Mouse (Mus musculus) ZHBTc4 (cell line): ENCODE measurements around the gene Tm6sf2.
A peak's percentile ranks its signal among the peaks of the same experiment; 100 is the strongest.

Experiments
- DNase-seq: peaks from one replicate; pipeline ENCODE4 v3.0.0-alpha.2; 2011; ENCODE audit warnings: low read depth, low spot score

Tm6sf2 gene

DNA sequence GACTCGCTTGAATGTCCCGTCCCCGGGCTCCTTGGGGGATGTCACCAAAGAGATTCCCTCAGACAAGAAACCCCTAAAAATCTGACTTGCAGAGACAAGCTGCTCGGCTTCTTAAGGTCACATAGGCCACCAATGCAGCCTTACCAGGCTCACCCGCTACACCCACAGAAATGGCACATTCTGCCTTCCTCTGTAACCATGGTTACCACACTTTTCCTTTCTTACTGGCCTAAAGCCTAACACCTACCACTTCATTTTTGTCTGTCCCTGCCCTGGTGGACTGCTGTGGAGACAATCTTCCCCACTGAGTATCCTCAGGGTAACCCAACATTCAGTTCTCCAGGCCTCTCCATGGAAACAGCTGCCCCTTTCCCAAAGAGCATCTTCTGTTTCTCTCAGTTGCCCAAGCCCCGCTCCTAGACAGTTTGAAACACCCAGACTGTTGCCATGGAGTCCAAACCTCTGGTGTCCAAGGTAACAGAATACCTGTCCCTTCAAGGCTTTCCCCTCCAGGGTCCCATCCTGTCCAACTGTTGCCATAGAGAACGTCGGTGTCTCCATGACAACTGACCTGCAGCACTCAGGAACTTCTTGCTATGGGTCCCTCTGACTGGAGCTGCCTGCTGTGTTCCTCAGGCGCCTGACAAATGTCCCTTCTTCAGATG, 16.7 kb downstream of the Tm6sf2 start:
- DNase-seq, result peak; percentile 75

DNA sequence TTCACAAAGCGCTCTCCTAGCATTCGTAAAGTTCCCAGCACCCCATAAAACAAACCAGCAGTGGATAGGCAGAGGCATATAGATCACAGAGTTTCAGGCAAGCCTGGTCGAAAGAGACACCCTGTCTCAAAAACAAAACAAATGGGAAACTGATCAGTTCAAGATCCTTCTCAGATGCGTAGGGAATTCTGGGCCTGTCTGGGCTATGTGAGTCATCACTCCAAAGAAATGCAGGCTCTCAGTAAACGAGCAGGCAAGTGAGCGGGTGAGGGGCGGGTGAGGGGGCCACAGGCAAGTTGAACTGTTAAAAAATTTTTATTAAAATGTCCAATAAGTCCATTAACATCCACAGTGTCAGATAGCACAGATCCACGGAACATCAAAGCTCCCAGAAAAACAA, 20.1 kb downstream of the Tm6sf2 start:
- no peak for DNase-seq

DNA sequence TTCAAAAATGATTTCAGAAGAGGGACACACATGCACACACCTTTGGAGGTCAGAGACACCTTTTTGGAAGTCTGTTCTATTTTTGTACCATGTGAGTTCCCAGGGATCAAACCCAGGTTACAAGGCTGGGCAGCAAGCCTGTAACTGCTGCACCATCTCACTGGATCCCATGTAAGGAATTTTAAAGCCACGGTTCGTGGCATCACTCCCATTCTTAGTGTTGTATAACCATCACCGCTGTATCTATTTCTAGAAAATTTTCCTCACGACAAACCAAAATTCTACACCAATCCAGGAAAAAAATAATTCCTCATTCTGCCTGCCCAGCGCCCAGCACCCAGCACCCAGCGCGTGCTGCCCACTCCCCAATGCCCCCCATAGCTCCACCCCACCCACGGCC, 26.6 kb downstream of the Tm6sf2 start:
- DNase-seq, result no peak

DNA sequence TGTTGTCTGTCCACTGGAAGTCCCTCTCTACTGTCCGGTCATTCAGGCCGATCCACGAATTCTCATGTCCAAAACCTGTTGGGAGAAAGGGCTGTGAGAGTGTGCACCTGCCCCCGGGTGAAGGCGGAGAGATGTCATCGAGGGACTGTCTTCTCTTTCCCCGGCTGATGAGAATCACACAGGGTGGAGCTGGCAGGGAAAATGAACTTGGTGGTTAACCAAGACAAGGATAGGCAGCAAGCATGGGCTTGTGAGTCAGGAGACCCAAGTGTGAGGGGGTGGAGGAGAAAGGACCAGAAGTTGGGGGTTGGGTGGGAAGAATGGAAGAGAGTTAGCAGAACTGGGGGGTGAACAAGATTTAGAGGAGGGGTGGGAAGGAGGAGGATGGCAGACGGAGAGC, 27.5 kb downstream of the Tm6sf2 start:
- DNase-seq, result no peak

DNA sequence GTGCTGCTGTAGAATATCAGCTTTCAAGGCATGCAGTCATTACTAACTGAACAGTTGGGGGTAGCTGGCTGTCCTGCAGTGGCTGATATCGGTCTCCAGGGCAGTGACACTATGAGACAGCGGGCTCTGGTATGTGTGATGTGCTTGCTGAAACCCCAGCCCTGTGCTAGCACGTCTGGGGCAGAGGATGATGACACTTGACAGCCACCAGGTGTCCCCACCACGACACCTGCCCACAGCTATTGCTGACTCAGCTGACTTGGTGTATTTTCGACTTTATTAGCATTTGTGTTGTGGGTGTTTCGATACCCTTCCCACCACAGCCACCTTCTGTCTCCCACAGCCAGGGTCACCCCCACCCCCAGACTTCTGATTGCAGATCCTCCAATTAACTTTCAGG, 31.8 kb downstream of the Tm6sf2 start:
- peak; percentile 75 for DNase-seq

DNA sequence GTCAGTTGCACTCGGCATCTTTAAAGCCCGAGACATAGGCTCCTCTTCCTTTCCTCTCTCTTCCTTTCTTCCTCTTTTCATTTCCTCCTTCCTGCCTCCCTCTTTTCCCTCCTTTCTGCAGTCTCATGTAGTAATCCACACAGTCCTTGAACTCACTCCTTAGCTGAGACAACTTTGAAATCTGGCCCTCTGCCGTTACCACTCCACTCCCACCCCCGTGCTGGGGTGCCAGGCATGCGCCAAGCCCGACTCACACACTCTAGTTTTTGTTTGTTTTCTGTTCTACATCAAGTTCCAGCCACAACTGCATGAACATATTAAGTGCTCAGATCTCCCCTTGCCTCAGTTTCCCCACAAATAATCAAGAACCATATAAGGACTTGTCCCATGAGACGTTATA, 32.2 kb downstream of the Tm6sf2 start:
- no peak for DNase-seq

DNA sequence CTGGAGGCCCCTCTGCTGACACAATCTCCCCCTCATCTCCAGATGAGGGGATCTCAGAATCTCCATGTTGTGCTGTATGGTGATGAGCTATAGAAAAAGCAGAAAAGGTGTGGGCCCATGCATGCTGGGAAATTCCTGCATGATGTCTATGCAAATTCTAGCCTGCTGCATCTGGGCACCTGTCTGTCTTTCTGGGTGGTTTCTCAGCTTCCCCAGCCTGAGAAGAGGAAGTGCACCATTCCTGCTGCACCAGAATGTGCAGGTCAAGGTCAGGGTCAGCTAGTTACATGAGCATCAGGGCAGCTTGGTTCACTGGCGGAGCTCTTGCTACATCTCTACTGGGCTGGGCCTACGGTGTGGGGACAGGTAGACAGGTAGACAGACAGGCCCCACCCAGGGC, 37.7 kb downstream of the Tm6sf2 start:
- DNase-seq, result no peak

DNA sequence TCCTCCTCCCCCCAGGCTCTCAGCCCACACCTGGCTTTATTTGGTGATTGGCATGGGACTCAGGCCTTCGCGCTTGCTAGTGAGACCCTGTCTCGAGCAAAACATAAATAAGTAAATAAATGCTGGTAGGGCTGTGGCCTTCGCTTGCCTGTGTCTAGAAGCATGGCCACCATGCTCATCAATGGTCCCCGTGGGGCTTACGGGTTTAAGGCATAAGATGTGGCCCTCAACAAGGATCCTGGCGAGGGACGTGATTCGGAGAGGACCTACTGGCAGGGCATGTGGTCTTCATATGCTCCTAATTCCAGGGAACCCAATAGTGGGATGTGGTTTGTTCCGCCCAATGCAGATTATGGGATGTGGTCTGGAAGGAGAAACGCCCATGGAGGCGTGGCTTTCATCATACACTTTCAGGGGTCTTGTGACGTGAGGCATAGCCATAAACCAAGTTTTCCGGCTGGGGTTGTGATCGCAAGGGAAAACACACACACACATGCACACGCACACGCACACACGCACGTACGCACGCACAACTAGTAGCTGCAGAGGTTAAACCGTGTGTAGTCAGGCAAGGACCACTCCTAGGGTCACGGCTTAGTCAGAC, 38.6 kb downstream of the Tm6sf2 start:
- DNase-seq, result peak; percentile 52

DNA sequence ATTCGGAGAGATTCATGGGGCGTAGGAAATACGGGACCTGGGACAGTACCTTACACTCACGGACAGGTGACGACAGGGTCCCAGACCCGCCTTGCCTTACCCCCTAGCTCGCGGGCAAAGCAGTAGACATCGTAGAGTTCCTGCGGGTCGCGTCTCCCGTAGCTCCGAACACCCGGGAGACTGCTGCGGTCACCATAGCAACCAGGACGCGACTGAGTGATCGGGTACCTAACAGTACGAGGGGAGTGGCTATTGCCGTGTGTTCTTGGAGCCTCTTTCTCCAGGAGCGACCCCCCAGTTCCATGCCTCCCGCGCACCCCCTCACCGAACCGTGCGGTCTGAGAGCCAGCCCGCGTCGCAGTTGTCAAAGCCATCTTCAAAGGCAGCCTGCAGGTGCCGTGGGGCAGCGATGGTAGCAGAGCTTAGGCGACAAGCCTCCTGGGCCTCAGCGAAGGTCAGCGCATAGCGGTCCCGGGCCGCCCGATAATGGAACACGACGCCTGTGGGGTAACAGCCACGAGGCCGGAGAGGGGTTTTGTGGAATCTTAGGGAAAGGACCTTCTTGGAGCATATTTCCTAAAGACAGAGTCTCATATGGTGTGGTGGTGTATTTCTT, 39.8 kb downstream of the Tm6sf2 start:
- DNase-seq, result peak; percentile 61

DNA sequence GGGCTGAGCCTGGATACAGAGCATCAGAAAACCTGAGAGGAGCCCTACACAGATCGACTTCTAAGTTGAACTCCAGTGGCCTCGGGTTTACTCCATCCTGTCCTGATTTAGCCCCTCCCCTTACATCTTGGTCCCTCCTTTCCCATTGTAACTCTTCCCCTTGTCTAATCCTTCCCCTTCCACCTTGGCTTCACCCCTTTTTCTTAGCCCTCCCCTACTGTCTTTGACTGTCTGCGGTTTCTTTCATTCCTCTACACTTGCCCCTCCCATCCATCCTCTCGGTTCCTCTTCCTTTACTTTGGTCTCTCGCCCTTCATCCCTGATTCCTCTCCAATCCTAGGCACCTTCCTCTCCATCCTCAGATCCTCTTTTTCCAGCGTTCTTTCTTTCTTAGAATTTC, 41.8 kb downstream of the Tm6sf2 start:
- DNase-seq, result no peak

DNA sequence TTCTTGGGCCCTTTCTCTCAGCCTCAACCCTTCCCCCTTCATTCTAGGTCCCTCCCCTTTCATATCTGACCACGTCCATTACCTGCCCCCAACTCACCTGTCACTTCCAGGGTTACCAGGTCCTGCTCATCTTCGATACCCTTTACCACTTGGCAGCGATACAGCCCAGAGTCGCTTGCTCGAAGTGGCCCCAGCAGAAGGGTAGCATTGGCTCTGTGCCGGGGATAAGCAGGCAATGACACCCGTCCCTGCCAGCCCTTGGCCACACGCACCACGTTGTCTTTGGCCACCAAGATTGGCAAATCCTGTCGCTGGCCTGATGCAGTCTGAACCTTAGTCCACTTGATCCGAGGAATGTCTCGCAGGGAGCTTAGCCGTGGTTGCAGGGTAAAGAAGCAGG, 42.2 kb downstream of the Tm6sf2 start:
- no peak for DNase-seq

DNA sequence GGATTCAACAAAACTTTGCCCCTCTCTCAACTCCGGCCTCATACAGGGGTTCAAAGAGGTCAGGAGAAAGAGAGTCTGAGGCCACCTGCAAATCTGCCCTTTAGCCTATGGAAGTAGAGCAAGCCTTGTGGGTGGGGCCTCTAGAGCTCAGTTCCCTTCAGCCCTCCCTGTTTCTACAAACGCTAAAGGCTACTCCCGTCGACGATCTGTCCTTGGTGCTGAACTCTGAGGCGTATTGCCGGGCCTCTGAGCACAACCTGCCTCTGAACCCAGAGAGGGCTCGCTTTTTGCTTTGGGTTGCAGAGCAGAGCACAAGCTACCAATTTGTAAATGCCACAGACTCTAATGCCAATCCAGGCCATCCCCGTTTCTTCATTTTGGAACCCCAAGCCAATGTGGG, 44.9 kb downstream of the Tm6sf2 start:
- peak; percentile 87 for DNase-seq

DNA sequence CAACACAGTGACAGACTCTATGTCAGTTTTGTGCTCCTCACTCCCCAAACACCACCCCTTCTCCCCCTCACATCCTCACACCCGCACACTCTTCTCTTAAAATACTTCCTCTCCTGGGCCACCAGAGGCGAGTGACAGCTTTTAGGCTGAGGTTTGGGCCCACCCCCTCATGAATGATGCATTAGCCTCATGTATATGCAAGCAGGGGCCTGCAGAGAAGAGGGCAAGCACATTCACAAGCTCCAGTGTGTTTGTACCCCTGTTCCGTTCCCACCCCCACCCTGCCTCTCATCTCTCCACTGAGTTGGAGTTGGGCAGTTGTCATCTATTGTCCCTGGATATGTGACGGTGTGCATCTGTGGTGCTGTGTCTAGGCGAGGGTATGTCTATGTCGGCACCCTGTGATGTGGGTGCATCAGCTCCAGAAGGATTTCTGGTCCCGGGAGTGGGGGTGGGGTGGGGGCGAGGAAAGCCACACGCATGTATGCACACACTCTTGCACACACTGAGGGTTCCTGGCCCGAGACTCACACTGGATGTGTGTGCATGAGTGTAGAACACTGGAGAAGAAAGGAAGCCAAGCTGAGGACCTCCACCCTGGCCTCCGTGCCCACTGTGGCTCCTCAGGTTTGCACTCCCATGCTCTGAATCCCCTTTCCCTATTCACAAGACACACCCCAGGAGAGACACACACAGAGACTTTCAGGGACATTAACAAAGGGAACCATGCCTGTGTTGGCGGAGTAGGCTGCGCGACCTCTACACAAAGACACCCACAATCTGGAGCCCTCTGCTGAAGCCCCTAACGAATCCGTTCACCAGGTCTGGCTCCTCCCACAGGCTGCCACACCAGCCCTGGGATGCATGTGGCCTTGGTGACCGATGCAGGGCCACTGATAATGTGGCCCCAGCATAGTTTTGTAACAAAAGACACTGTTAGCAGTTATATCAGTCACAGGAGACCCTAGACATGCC, 46.3 kb downstream of the Tm6sf2 start:
- DNase-seq, result peak; percentile 59

DNA sequence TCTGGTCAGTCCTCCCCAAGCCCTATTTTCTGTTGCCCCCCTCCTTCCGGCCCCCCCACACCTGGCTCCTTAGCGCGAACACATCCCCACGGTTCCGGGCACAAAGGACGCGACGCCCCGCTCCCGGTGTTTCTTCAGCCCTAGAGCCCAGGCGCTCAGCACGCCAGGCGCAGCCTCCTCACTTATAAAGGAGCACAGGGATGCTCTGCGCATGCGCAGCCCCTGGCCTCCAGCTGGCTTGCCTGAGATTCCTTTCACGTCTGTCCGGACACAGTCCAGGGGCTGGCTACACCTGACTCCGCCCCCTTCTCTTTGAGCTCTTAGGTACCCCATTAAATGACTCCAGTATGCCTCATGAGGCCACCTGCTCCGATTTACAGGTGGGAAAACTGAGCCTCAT, 47.9 kb downstream of the Tm6sf2 start, which contains the start of gene Ncan:
Ncan (minus strand) TSS at position 207 of the 400 bp plus-strand sequence.
- DNase-seq, result peak; percentile 92

DNA sequence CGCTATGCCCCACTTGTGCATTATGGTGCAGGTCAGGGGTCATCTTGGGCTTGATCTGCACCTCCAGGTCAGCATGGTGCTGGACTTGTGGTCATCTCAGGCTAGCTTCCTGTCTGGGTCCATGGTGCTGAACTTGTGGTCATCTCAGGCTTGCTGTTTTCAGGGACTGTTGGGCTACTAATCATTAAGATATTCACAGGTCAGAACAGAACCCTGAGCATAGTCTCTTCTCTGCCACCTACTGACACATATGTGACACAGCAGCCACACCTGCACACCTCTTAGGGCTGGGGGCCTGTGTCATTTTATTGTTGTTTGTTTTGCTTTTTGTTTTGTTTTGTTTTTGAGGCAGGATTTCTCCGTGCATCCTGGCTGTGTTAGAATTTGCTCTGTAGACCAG, 50.1 kb downstream of the Tm6sf2 start:
- peak; percentile 37 for DNase-seq

DNA sequence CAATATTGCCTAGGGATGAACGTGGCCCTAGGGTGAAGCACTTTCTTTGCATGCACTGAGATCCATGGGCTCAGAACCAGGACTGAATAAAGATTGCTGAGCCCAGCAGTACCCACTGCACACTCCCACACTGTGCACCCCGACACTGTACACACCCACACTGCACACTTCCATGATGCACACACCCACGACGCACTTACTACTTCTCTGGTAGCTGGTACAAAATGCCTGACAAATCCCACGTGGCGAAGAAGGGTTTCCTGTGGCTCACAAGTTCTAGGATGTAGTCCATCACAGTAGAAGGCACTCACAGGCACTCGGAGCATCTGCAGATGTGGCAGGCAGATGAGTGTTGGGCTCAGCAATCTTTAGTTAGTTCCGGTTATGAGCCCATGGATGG, 52.3 kb downstream of the Tm6sf2 start:
- DNase-seq, result no peak

DNA sequence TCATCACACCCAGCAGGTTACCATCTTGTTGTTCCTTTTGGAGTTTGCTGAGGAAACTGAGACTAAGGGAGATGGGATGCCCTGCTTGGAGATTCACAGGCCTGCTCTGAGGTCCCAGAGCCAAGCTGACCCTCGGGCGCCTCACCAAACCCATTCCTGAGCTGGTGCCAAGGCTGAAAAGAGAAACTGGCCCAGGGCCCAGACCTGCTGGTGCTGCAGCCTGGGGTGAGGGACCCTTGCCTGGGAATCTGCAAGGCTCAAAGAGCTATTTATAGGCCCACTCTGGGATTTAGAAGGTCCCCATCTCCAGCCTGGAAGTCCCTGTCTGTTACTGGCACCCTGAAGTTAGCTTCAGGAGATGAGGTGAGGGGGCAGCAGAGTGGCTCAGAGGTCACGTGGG, 55.7 kb downstream of the Tm6sf2 start:
- no peak for DNase-seq

DNA sequence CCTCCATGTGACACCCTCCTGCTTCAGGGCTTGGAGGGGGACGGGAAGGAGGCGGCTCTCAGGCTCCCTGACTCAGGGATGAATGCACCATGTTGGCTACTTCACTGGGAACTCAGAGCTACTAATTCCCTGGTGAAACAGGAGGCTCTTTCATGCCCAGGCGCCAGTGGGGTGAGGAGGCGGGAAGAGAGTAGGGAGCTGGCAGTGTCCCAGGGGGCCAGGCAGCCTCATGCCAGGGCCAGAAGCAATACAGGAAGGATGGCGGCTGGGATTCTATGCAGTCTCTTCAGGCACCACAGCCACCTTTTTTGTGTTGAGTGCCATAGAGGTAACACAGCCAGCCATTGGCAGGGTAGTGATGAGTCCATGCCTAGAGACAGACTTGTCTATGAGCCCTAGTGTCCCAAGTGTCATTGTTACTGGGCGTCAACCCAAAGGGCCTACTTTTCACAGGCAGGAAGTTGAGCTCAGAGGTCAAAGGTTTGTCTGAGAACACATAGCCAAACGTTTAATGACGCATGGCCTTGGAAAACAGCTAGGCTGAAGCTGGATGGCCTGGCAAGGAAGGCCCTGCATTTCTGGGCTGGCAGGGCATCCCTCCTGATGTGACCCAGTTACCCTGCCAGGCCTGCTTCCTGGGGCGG, 56.7 kb downstream of the Tm6sf2 start:
- peak; percentile 53 for DNase-seq
